Mouse (Mus musculus): ENCODE data around the gene Gmfb.

Gene Gmfb

GRCm38 (mm10) chr14:46803259-46803658 lies 18.8 kb downstream of the Gmfb start:
- no peak for DNase-seq (ENCODE audit: low read depth)

- DNase-seq (ENCODE audit: low read depth) = no peak
Measured at GRCm38 (mm10) chr14:46800684-46801345, 21.2 kb downstream of the Gmfb start.

- no peak for DNase-seq (ENCODE audit: low read depth)
Measured at GRCm38 (mm10) chr14:46794157-46794556, 27.9 kb downstream of the Gmfb start.

GRCm38 (mm10) chr14:46790723-46791122 lies 31.3 kb downstream of the Gmfb start:
- DNase-seq (ENCODE audit: low read depth) = no peak

GRCm38 (mm10) chr14:46790303-46790702 lies 31.7 kb downstream of the Gmfb start:
- DNase-seq (ENCODE audit: low read depth) = peak; percentile 52

- no peak for DNase-seq (ENCODE audit: low read depth)
Measured at GRCm38 (mm10) chr14:46788505-46788901, 33.5 kb downstream of the Gmfb start.

GRCm38 (mm10) chr14:46787787-46788504 lies 34.1 kb downstream of the Gmfb start, which contains the start of gene Cnih1:
TSS of gene Cnih1 (minus strand) at chr14:46788411.
- peak; percentile 93 for DNase-seq (ENCODE audit: low read depth)

GRCm38 (mm10) chr14:46787454-46787786 lies 34.6 kb downstream of the Gmfb start:
- no peak for DNase-seq (ENCODE audit: low read depth)

- no peak for DNase-seq (ENCODE audit: low read depth)
Measured at GRCm38 (mm10) chr14:46785247-46785646, 36.8 kb downstream of the Gmfb start.

GRCm38 (mm10) chr14:46783327-46783926 lies 38.6 kb downstream of the Gmfb start:
- DNase-seq (ENCODE audit: low read depth) = no peak

GRCm38 (mm10) chr14:46782187-46782828 lies 39.7 kb downstream of the Gmfb start:
- no peak for DNase-seq (ENCODE audit: low read depth)

- DNase-seq (ENCODE audit: low read depth) = no peak
Measured at GRCm38 (mm10) chr14:46781086-46781485, 41.0 kb downstream of the Gmfb start.

GRCm38 (mm10) chr14:46779217-46779616 lies 42.8 kb downstream of the Gmfb start:
- peak; percentile 33 for DNase-seq (ENCODE audit: low read depth)

GRCm38 (mm10) chr14:46778756-46779155 lies 43.3 kb downstream of the Gmfb start:
- DNase-seq (ENCODE audit: low read depth) = no peak

GRCm38 (mm10) chr14:46770036-46770435 lies 52.0 kb downstream of the Gmfb start:
- DNase-seq (ENCODE audit: low read depth) = no peak

- no peak for DNase-seq (ENCODE audit: low read depth)
Measured at GRCm38 (mm10) chr14:46767116-46767515, 54.9 kb downstream of the Gmfb start.

- DNase-seq (ENCODE audit: low read depth) = peak; percentile 37
Measured at GRCm38 (mm10) chr14:46761186-46761585, 60.9 kb downstream of the Gmfb start.

- peak; percentile 95 for DNase-seq (ENCODE audit: low read depth)
Measured at GRCm38 (mm10) chr14:46760355-46761029, 61.5 kb downstream of the Gmfb start, which contains the start of gene Cdkn3. TSS of gene Cdkn3 (plus strand) at chr14:46760541.

- no peak for DNase-seq (ENCODE audit: low read depth)
Measured at GRCm38 (mm10) chr14:46759970-46760354, 62.1 kb downstream of the Gmfb start.

All from naive thymus-derived CD4-positive, alpha-beta T cell, adult 2 months (primary cell).